Mouse (Mus musculus): ENCODE results near the gene Morf4l2. TPM values are rescaled to one million over a fixed set of nuclear protein-coding genes. Genes with fewer than 3 reads are reported as not detected.
"Not testable (repeated sequence)": the region's sequence is repeated elsewhere in the genome, so short reads cannot be mapped to it uniquely, and the experiment has no call there.

Gene Morf4l2
- polyA plus RNA-seq, 1 experiment from 2014 or later, result 544 TPM

DNA sequence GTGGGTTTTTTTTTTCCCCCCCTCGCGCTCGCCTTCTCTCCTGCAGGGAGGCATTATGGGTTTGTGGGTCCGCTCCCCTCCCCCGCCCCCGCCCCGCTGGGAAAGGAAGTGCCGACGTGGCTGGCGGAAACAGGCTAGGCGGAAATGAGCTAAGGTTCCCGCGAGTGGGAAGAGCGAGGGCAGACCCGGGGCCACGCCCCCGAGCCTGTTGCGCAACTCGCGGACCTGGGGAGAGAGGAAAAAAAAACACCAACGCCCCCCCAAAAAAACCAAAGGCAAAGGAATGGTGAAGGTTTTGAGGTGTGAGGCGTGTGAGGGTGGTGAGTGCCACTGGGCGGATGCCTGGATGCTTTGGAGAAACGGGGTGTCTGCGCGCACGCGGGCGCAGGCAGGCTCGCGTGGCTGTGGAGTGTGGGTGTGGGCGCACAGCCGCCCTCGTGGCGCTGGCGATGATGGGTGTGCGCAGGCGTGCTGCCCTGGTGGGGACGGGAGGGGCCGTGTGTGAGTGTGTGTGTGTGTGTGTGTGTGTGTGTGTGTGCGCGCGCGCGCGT, 1.8 kb downstream of the Morf4l2 start:
- WGBS, result 33% methylated on average over 40 of the region's 46 CpGs
- Histone ChIP-seq H3K4me1 (peaks cover 6% of the 10 kb centered on the region; the same call in 1 of the 2 replicates), H3K27ac (replicated peaks) (peak overlapping the region; percentile 83), H3K9ac (replicated peaks) (peak overlapping the region; percentile 52; the same call in 1 of the 2 replicates), H3K36me3 (0 out of 2 replicates have a peak, but pooled peaks cover 7% of the 10 kb centered on the region), H3K4me2 (replicated peaks) (peak overlapping the region; percentile 56), H3K9me3 (no peaks in the 10 kb centered on the region), H3K27me3 (no peaks in the 10 kb centered on the region), H3K4me3 (peak overlapping the region; percentile 51)
- ATAC-seq (ENCODE audit: low FRiP score, low read depth), result peak; percentile 57

DNA sequence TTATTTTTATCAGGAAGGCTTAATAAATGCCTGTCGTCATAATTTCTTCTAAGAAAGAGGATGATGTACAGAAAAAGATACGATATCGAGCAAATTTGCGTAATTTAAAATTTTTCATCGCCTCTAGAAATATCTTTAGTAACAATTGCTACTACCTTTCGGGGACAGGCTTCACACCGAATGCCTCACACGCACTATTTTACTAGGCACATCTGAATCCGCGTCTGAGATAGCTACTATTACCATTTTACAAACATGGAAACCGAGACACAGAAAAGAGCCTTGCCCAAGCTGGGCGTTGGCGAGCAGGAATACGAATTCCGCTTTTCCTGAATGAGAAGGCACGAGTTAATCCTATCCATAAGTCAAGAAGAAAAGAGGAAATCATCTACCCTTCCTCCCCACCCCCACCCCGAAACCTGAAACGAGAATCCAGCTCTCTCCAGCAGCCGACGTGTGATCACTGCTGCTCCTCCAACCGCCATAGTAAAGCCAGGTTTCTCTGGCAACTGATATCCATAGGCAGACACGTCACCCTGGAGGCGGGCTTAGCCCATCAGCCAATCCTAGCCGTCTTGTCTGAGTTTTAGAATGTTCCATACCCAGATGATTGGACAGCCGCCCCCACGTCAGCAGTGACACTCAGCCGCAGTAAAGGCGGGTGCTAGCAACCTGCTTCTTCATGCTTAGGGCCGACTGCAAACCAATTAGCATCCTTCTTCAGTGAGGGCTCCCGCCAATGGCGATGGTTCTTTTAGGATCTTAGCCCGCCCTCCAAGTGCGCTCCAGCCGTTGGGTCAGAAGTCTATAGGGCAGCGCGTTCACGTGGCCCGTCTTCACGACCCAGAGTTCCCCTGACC, 2.5 kb downstream of the Morf4l2 start:
- Histone ChIP-seq H3K9ac (replicated peaks) (peak overlapping the region; percentile 57), H3K4me3 (peak overlapping the region; percentile 51), H3K36me3 (0 out of 2 replicates have a peak, but pooled peaks cover 7% of the 10 kb centered on the region), H3K4me1 (peaks cover 6% of the 10 kb centered on the region; the same call in 1 of the 2 replicates), H3K27ac (replicated peaks) (peak overlapping the region; percentile 83), H3K4me2 (replicated peaks) (peak overlapping the region; percentile 38), H3K27me3 (no peaks in the 10 kb centered on the region), H3K9me3 (no peaks in the 10 kb centered on the region)
- ATAC-seq (ENCODE audit: low FRiP score, low read depth), result peak; percentile 98
- 27% methylated on average over 39 of the region's 39 CpGs for WGBS

DNA sequence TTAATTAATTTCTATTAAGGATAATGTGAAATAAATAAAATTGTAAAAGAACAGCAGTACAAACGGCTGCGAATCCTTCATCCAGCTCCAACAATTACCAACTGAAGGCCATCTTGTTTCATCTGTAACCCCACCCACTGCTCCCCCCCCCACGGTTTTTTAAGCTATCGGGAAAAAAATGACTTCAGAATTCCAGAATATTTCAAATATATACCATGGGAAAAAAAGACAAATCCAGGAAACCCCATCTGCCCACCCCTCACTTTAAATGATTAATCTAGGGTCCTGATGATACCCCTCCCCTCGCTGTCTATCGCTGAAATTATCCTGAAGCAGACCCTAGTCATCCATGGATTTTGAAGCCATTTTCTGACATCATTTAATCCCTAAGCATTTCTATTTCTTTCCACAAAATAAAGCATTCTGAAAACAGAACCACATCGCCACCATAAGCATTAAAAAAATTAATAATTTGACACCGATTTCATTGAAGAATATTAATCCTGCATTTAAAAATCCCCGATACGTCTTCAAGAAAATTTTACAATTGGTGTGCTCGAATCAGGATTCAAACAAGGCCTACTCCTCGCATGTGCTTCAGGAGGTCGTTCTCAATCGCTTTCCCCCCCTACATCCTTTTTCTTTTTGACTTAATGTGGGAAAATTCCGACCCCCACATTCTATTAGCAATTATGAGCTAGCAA, 3.3 kb downstream of the Morf4l2 start:
- Histone ChIP-seq H3K27ac (replicated peaks) (0 out of 2 replicates have a peak overlapping the region, but pooled peaks have one; percentile 42), H3K4me3 (peak overlapping the region; percentile 51), H3K4me2 (replicated peaks) (peak overlapping the region; percentile 38), H3K9me3 (no peaks in the 10 kb centered on the region), H3K27me3 (no peaks in the 10 kb centered on the region), H3K9ac (replicated peaks) (peak overlapping the region; percentile 57; the same call in 1 of the 2 replicates), H3K36me3 (0 out of 2 replicates have a peak, but pooled peaks cover 7% of the 10 kb centered on the region), H3K4me1 (peaks cover 6% of the 10 kb centered on the region; the same call in 1 of the 2 replicates)
- 23% methylated on average over 15 of the region's 15 CpGs for WGBS
- ATAC-seq (ENCODE audit: low FRiP score, low read depth), result no peak

DNA sequence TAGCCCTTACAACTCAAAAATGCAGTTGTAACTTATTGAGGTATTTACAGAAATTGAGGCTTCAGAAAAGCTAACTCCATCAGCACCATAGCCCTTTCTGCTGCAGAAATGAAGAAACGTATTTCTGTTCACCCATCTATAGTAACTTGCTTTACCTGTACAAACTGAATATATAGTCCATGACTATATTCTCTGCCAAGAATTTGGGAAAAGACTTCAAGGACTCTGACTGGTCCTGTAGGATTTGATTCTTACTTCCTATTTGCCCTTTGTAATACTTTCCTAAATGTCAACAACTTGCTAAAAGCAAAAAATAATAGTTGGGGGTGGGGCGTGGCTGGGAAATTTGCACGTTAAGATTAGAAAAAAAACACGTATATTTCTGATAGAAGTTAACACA, 11.5 kb downstream of the Morf4l2 start:
- Histone ChIP-seq H3K27ac (replicated peaks) (no peak overlapping the region), H3K4me3 (no peak overlapping the region), H3K4me1 (no peaks in the 10 kb centered on the region), H3K9ac (replicated peaks) (no peak overlapping the region), H3K9me3 (no peaks in the 10 kb centered on the region), H3K4me2 (replicated peaks) (no peak overlapping the region), H3K27me3 (no peaks in the 10 kb centered on the region), H3K36me3 (0 out of 2 replicates have a peak, but pooled peaks cover 2% of the 10 kb centered on the region)
- 90% methylated on average over 4 of the region's 4 CpGs for WGBS
- ATAC-seq (ENCODE audit: low FRiP score, low read depth), result no peak

DNA sequence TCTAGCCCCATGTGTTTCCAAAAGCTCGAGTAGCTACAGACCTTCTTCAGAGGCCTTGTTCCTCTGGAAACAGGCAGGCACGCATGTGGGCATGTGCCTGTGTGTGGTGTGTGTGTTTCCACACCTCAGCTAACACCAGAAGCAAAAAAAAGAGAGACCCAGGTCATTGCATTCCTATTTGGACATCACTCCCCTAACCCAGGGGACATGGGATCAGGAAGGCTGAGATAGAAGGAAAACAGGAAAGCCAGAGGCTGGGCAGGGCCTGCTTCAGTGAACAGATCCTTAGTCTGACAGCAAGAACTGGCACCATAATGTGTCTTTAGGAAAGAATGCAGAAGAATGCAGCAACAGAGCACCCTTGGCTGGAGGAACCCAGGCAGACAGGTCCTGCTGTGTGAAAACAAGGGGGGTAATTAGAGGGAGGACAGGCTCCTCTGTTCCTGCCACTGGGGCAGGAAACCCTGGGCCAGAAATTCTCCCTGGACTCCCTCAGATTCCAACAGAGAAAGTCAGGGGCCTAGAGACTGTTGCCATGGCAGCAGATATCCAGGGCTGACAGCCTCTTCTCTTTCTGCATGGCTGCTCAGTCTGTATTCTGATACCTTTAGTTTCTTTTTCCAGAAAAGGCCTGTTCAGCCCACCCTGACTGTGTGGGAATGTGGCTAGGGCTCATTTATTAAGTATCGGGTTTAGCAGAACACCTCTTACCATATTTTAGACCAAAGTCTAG, 28.6 kb downstream of the Morf4l2 start:
- peak; percentile 88 for ATAC-seq (ENCODE audit: low FRiP score, low read depth)
- H3K27ac ChIP-seq (replicated peaks), result 0 out of 2 replicates have a peak overlapping the region, but pooled peaks have one; percentile 42

DNA sequence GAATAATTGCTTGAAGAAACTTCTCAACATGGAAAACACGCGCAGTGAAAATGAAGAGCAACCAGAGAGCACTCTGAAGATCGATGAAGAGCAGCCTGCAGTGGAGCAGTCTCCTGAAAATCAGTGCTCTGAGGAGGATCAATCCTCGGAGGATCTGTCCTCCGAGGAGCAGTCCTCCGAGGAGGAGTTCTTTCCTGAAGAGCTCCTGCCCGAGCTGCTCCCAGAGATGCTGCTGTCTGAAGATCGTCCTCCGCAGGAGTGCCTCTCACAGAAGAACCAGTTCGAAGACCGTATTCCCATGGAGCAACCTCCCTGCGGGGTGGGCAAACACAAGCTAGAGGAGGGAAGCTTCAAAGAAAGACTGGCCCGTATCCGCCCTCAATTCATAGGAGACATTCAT, 34.7 kb downstream of the Morf4l2 start:
- no peak for ATAC-seq (ENCODE audit: low FRiP score, low read depth)
- WGBS, result 18% methylated on average over 14 of the region's 14 CpGs
- H3K4me3 ChIP-seq, result peak overlapping the region; percentile 51
- no peaks in the 10 kb centered on the region for H3K27me3 ChIP-seq
- H3K9me3 ChIP-seq, result no peaks in the 10 kb centered on the region
- H3K4me1 ChIP-seq, result no peaks in the 10 kb centered on the region
- H3K4me2 ChIP-seq (replicated peaks), result peak overlapping the region; percentile 57
- no peaks in the 10 kb centered on the region for H3K36me3 ChIP-seq
- peak overlapping the region; percentile 81 for H3K27ac ChIP-seq (replicated peaks)
- H3K9ac ChIP-seq (replicated peaks), result peak overlapping the region; percentile 73

More for the DNA sequence above, 28.6 kb downstream of the Morf4l2 start:
- H3K9me3 ChIP-seq; H3K27me3 ChIP-seq; H3K4me2 ChIP-seq (replicated peaks); H3K4me1 ChIP-seq; H3K4me3 ChIP-seq; H3K36me3 ChIP-seq; H3K9ac ChIP-seq (replicated peaks): not testable (repeated sequence)
- WGBS, result 27% methylated on average over 3 of the region's 3 CpGs

DNA sequence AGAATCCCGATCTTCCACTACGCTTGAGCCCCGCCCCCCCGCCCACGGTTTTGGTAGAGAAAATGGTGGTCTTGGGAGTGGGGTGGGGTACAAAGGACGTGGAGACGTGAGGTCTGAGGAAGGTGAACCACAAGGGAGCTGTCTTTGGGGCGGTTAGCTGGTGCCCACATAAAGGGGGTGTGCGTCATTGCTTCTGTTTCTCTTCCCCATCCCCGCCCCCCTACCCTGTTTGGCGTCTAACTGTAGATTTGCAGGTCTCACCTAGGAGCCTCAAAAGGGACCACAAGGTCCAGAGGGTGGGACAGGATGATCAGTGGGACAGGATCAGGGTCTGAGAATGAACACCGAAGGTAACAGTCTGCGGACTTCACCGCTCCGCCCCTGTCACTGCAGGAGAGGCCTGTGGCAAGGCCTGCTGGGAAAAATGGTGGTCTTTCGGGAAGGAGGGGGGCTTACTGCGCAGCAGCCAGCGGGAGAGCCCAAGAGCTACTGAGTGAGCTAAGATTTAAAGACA, 35.3 kb downstream of the Morf4l2 start:
- Histone ChIP-seq H3K4me2 (replicated peaks) (peak overlapping the region; percentile 57), H3K4me3 (peak overlapping the region; percentile 51), H3K27ac (replicated peaks) (peak overlapping the region; percentile 81), H3K27me3 (no peaks in the 10 kb centered on the region), H3K9me3 (no peaks in the 10 kb centered on the region), H3K4me1 (no peaks in the 10 kb centered on the region), H3K9ac (replicated peaks) (peak overlapping the region; percentile 73), H3K36me3 (no peaks in the 10 kb centered on the region)
- 12% methylated on average over 18 of the region's 18 CpGs for WGBS
- ATAC-seq (ENCODE audit: low FRiP score, low read depth), result peak; percentile 93

DNA sequence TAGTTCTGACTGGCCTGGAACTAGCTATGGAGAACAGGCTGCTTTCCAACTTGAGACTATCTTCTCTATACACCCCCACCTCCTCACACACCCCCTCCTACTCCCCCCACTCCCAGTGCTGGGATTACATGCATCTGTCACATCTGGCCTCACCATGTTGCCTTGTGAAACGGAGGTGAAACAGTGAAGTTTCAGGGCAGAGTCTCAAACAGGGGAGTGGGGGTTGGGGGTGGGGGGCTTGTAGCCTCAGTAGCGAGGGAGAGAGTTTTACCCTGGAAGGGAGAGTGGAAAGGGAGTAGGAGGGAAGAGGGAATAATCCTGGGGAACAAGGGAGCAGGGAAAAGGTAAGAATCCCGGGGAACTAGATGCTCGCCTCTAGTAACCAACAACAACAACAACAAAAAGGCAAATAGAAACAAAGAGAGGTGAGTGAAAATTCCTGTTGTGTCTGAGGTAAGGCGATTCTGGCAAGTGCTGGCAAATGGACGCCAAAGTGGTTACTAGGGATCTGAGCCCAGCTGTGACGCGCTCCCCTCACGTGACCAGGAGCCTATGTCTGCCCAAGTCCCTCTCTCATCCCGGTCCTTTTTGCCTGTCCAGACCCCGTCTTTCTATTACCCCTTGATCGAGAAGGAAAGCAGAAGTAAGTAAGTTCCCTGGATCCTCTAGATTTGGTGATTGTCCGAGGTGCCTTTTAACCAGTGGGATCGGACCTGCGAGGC, 35.9 kb downstream of the Morf4l2 start, which contains the start of gene Tceal1:
TSS of gene Tceal1 (plus strand) at position 537 of the 722 bp plus-strand sequence.
- H3K36me3 ChIP-seq, result no peaks in the 10 kb centered on the region
- H3K9ac ChIP-seq (replicated peaks), result peak within 1 kb of the TSS; percentile 73
- peak within 1 kb of the TSS; percentile 81 for H3K27ac ChIP-seq (replicated peaks)
- no peaks in the 10 kb centered on the region for H3K4me1 ChIP-seq
- peak; percentile 93 for ATAC-seq (ENCODE audit: low FRiP score, low read depth)
- no peaks in the 10 kb centered on the region for H3K9me3 ChIP-seq
- H3K27me3 ChIP-seq, result no peaks in the 10 kb centered on the region
- 20% methylated on average over 15 of the region's 15 CpGs for WGBS
- peak within 1 kb of the TSS; percentile 57 for H3K4me2 ChIP-seq (replicated peaks)
- H3K4me3 ChIP-seq, result peak within 1 kb of the TSS; percentile 51

DNA sequence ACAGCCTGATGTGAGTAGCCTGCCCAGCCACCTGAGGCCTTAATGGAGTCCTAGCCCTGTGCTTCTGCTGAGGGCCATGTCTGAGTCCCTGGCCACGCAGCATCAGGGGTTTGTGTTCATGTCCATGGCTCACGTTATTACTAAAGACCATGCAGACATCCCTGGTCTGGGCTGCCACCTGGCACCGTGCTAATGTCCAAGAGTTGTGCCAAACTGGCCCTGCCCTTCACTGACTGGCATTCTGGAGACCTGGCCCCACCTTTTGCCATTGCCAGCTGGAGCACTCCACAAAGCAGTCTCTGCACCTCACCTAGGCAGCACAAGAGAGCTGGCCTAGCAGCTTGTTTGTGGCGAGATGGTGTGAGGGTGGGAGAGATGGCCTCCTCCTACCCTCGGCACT, 50.3 kb downstream of the Morf4l2 start:
- no peak overlapping the region for H3K9ac ChIP-seq (replicated peaks)
- H3K27ac ChIP-seq (replicated peaks), result no peak overlapping the region
- 0 out of 2 replicates have a peak, but pooled peaks cover 2% of the 10 kb centered on the region for H3K4me1 ChIP-seq
- H3K9me3 ChIP-seq, result no peaks in the 10 kb centered on the region
- H3K4me3 ChIP-seq, result no peak overlapping the region
- no peak overlapping the region for H3K4me2 ChIP-seq (replicated peaks)
- no peaks in the 10 kb centered on the region for H3K27me3 ChIP-seq
- WGBS, result 81% methylated on average over 5 of the region's 5 CpGs
- ATAC-seq (ENCODE audit: low FRiP score, low read depth), result no peak
- H3K36me3 ChIP-seq, result no peaks in the 10 kb centered on the region

DNA sequence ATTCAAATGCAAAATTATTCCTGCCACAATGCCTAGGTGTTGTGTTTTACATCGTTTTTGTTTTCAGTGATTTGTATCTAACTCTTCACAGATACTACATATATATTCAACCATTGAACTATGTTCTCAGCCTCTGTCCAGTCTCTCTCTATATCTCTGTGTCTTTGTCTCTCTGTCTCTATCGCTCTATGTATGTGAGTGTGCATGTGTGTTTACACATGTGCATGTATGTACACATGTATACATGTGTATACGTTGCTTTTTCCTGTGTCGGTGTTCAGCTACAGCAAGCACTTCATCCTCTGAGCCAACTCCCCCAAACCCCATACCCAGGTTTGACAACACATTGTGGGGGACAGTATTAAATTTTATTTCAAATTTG, 51.2 kb downstream of the Morf4l2 start:
- no peak overlapping the region for H3K9ac ChIP-seq (replicated peaks)
- H3K27me3 ChIP-seq, result no peaks in the 10 kb centered on the region
- WGBS, result 61% methylated on average over 4 of the region's 4 CpGs
- H3K4me1 ChIP-seq, result 0 out of 2 replicates have a peak, but pooled peaks cover 2% of the 10 kb centered on the region
- peak; percentile 30; the same call in 1 of the 2 replicates for ATAC-seq (ENCODE audit: low FRiP score, low read depth)
- H3K9me3 ChIP-seq, result no peaks in the 10 kb centered on the region
- no peak overlapping the region for H3K4me3 ChIP-seq
- H3K27ac ChIP-seq (replicated peaks), result peak overlapping the region; percentile 56
- H3K36me3 ChIP-seq, result no peaks in the 10 kb centered on the region
- H3K4me2 ChIP-seq (replicated peaks), result no peak overlapping the region
